In the genomic region with DNA sequence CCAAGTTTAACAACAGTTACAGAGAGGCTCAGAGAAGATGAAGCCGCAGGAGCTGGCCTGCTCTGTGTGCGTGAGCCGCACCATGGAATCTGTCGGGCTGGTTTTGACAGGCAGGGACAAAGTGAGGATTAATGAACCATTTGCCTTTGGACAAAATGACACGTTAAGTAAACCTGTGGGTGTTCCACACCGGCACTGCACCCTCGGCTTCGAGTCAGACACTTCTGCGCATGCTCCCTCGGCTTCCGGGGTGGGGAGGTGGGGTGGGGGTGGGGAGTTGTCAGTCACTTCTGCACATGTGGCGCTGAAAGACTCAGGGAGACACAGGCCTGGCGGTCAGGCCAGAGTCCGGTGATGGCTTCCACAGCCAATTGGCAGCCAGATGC, we compare ENCODE assay signal across 11 mouse cellular contexts.
DNase-seq lines count a peak whose midpoint lies in the region; ATAC-seq lines count a peak whose summit lies in the region.
"Had no signal": no experiment of that assay in that cellular context is flagged by ENCODE, and none has a peak within 500 bp of the region (broad histone marks: within the 10 kb centered on the region; RNA-seq: fewer than 3 reads in every experiment).

No protein-coding gene starts in this region.

- no peaks in the 10 kb centered on the region for H3K4me1 ChIP-seq in midbrain, embryonic 14.5 days (ENCODE audit: control insufficient read depth, insufficient read depth, low read length)
- H3K4me1 ChIP-seq in midbrain, embryonic 10.5 days, result peaks cover 30% of the 10 kb centered on the region
- peaks cover 23% of the 10 kb centered on the region for H3K4me1 ChIP-seq in heart, embryonic 16.5 days (ENCODE audit: control insufficient read depth, insufficient read depth, low read length)
- peaks cover 19% of the 10 kb centered on the region for H3K4me1 ChIP-seq in stomach, embryonic 15.5 days

- H3K4me3 ChIP-seq in midbrain, embryonic 14.5 days (replicated peaks; ENCODE audit: low read depth, low read length), result no peak overlapping the region
- no peak overlapping the region for H3K4me3 ChIP-seq in midbrain, embryonic 10.5 days
- H3K4me3 ChIP-seq in heart, embryonic 16.5 days (ENCODE audit: low read length), result no peak overlapping the region
- no peak overlapping the region for H3K4me3 ChIP-seq in stomach, embryonic 15.5 days (replicated peaks)
- H3K4me3 ChIP-seq: midbrain, embryonic 12.5 days had no signal

- no peak overlapping the region for H3K27ac ChIP-seq in midbrain, embryonic 14.5 days (replicated peaks; ENCODE audit: low read depth, low read length)
- no peak overlapping the region for H3K27ac ChIP-seq in midbrain, embryonic 10.5 days (replicated peaks)
- H3K27ac ChIP-seq in heart, embryonic 16.5 days (ENCODE audit: low read length), result peak overlapping the region; percentile 67
- H3K27ac ChIP-seq in stomach, embryonic 15.5 days, result peak overlapping the region; percentile 87
- H3K27ac ChIP-seq: midbrain, embryonic 12.5 days had no signal

- WGBS in midbrain, embryonic 14.5 days, result 42% methylated on average over 14 of the region's 14 CpGs
- WGBS in midbrain, embryonic 10.5 days, result 67% methylated on average over 14 of the region's 14 CpGs
- WGBS in heart, embryonic 16.5 days, result 37% methylated on average over 14 of the region's 14 CpGs
- WGBS in stomach, embryonic 15.5 days, result 35% methylated on average over 14 of the region's 14 CpGs

- peak overlapping the region; percentile 19; the same call in 1 of the 2 replicates for H3K4me2 ChIP-seq in midbrain, embryonic 14.5 days (ENCODE audit: low read length)
- H3K4me2 ChIP-seq in heart, embryonic 16.5 days (ENCODE audit: low read depth, low read length), result peak overlapping the region; percentile 27
- H3K4me2 ChIP-seq in stomach, embryonic 15.5 days, result peak overlapping the region; percentile 32
- H3K4me2 ChIP-seq: midbrain, embryonic 12.5 days had no signal

- H3K9me3 ChIP-seq in midbrain, embryonic 14.5 days (ENCODE audit: control insufficient read depth, low read length), result no peaks in the 10 kb centered on the region
- no peaks in the 10 kb centered on the region for H3K9me3 ChIP-seq in midbrain, embryonic 10.5 days (replicated peaks)
- peaks cover 3% of the 10 kb centered on the region; the same call in 1 of the 2 replicates for H3K9me3 ChIP-seq in heart, embryonic 16.5 days (replicated peaks; ENCODE audit: control insufficient read depth, low read length)
- H3K9me3 ChIP-seq in stomach, embryonic 15.5 days, result no peaks in the 10 kb centered on the region
- H3K9me3 ChIP-seq: midbrain, embryonic 12.5 days had no signal

- H3K36me3 ChIP-seq in midbrain, embryonic 14.5 days (ENCODE audit: control insufficient read depth, insufficient read depth, low read length), result no peaks in the 10 kb centered on the region
- no peaks in the 10 kb centered on the region for H3K36me3 ChIP-seq in midbrain, embryonic 10.5 days
- H3K36me3 ChIP-seq in heart, embryonic 16.5 days (ENCODE audit: control insufficient read depth, insufficient read depth), result no peaks in the 10 kb centered on the region
- no peaks in the 10 kb centered on the region for H3K36me3 ChIP-seq in stomach, embryonic 15.5 days
- H3K36me3 ChIP-seq: midbrain, embryonic 12.5 days had no signal

- no peak for ATAC-seq in midbrain, embryonic 14.5 days (ENCODE audit: low FRiP score, low TSS enrichment)
- ATAC-seq in heart, embryonic 16.5 days (replicated peaks; ENCODE audit: extremely low read depth, insufficient read depth, low FRiP score), result no peak
- peak; percentile 62; the same call in 1 of the 2 replicates for ATAC-seq in stomach, embryonic 15.5 days (ENCODE audit: insufficient read depth, low FRiP score, low read depth)

- H3K9ac ChIP-seq in midbrain, embryonic 14.5 days (replicated peaks; ENCODE audit: low read length), result no peak overlapping the region
- peak overlapping the region; percentile 24; the same call in 1 of the 2 replicates for H3K9ac ChIP-seq in heart, embryonic 16.5 days (ENCODE audit: low read length)
- H3K9ac ChIP-seq in stomach, embryonic 15.5 days, result no peak overlapping the region
- H3K9ac ChIP-seq: midbrain, embryonic 12.5 days had no signal

- DNase-seq in midbrain, embryonic 14.5 days, result no peak
- no peak for DNase-seq in midbrain, embryonic 10.5 days (ENCODE audit: low spot score)
- DNase-seq in kidney, postnatal 4 days, result peak; percentile 59 to 76
- DNase-seq in right cerebral cortex, postnatal 36 days (ENCODE audit: low spot score in 2 of 2), result no peak
- no peak for DNase-seq in adrenal gland, postnatal 14 days
- no peak for DNase-seq in cerebellum, postnatal 25 days
- DNase-seq: layer of hippocampus, postnatal 36 days; thymus, postnatal 14 days had no signal

- no peaks in the 10 kb centered on the region for H3K27me3 ChIP-seq in midbrain, embryonic 14.5 days (ENCODE audit: control insufficient read depth, insufficient read depth, low read length)
- H3K27me3 ChIP-seq in midbrain, embryonic 10.5 days (ENCODE audit: low read depth, poor library complexity, severe bottlenecking), result no peaks in the 10 kb centered on the region
- peaks cover 10% of the 10 kb centered on the region for H3K27me3 ChIP-seq in heart, embryonic 16.5 days (ENCODE audit: control insufficient read depth, insufficient read depth, low read length)
- no peaks in the 10 kb centered on the region for H3K27me3 ChIP-seq in stomach, embryonic 15.5 days (replicated peaks)
- H3K27me3 ChIP-seq: midbrain, embryonic 12.5 days had no signal

Comparison
In these comparisons a context has a peak if more than half of its experiments do, and no peak if none do; other contexts are left out.
1. DNase-seq: peak in kidney, postnatal 4 days (2 of 2); none in midbrain, embryonic 14.5 days (single experiment), midbrain, embryonic 10.5 days (single experiment), right cerebral cortex, postnatal 36 days (0 of 2), adrenal gland, postnatal 14 days (single experiment) and cerebellum, postnatal 25 days (0 of 2).
2. H3K27ac ChIP-seq: peak in heart, embryonic 16.5 days (single experiment) and stomach, embryonic 15.5 days (single experiment); none in midbrain, embryonic 14.5 days (single experiment) and midbrain, embryonic 10.5 days (single experiment).
3. Peak in every context shown above with its lines, with median percentiles within 50 percentile points of each other: H3K4me2 ChIP-seq.